Mouse (Mus musculus): Measurements from ENCODE around the gene Vwa8. TPM values are rescaled to one million over a fixed set of nuclear protein-coding genes. Genes with fewer than 3 reads are reported as not detected.

Vwa8 gene
- polyA plus RNA-seq, 1 experiment from 2014 or later = 6.7 TPM

GRCm38 (mm10) chr14:79212380-79212991 lies 363.6 kb downstream of the Vwa8 start:
- Histone ChIP-seq H3K9ac (no peak overlapping the region), H3K4me2 (no peak overlapping the region), H3K4me1 (no peaks in the 10 kb centered on the region), H3K9me3 (no peaks in the 10 kb centered on the region), H3K27me3 (replicated peaks) (no peaks in the 10 kb centered on the region), H3K27ac (no peak overlapping the region), H3K36me3 (replicated peaks) (no peaks in the 10 kb centered on the region), H3K4me3 (no peak overlapping the region)
- ATAC-seq (replicated peaks) = no peak
- 85% methylated on average over 11 of the region's 11 CpGs for WGBS

- 93% methylated on average over 6 of the region's 6 CpGs for WGBS
- ATAC-seq (replicated peaks) = no peak
- Histone ChIP-seq H3K9ac (no peak overlapping the region), H3K4me2 (no peak overlapping the region), H3K4me3 (no peak overlapping the region), H3K27me3 (replicated peaks) (no peaks in the 10 kb centered on the region), H3K36me3 (replicated peaks) (no peaks in the 10 kb centered on the region), H3K9me3 (no peaks in the 10 kb centered on the region), H3K27ac (no peak overlapping the region), H3K4me1 (no peaks in the 10 kb centered on the region)
These were observed 365.3 kb downstream of the Vwa8 start for GRCm38 (mm10) chr14:79214129-79214528.

GRCm38 (mm10) chr14:79214660-79215249 lies 365.9 kb downstream of the Vwa8 start:
- H3K36me3 ChIP-seq (replicated peaks) = no peaks in the 10 kb centered on the region
- no peak for ATAC-seq (replicated peaks)
- H3K4me3 ChIP-seq = no peak overlapping the region
- no peak overlapping the region for H3K9ac ChIP-seq
- H3K4me2 ChIP-seq = no peak overlapping the region
- H3K9me3 ChIP-seq = no peaks in the 10 kb centered on the region
- WGBS = 81% methylated on average over 8 of the region's 8 CpGs
- no peaks in the 10 kb centered on the region for H3K27me3 ChIP-seq (replicated peaks)
- no peaks in the 10 kb centered on the region for H3K4me1 ChIP-seq
- H3K27ac ChIP-seq = no peak overlapping the region

- H3K36me3 ChIP-seq (replicated peaks) = no peaks in the 10 kb centered on the region
- no peak overlapping the region for H3K4me2 ChIP-seq
- ATAC-seq (replicated peaks) = no peak
These were observed 367.5 kb downstream of the Vwa8 start for GRCm38 (mm10) chr14:79216366-79216765.

GRCm38 (mm10) chr14:79223431-79224036 lies 374.7 kb downstream of the Vwa8 start:
- H3K4me2 ChIP-seq = no peak overlapping the region
- no peak overlapping the region for H3K27ac ChIP-seq
- H3K4me1 ChIP-seq = no peaks in the 10 kb centered on the region
- H3K4me3 ChIP-seq = no peak overlapping the region
- H3K27me3 ChIP-seq (replicated peaks) = no peaks in the 10 kb centered on the region
- H3K9me3 ChIP-seq = no peaks in the 10 kb centered on the region
- 71% methylated on average over 12 of the region's 12 CpGs for WGBS
- H3K9ac ChIP-seq = no peak overlapping the region
- H3K36me3 ChIP-seq (replicated peaks) = no peaks in the 10 kb centered on the region
- no peak for ATAC-seq (replicated peaks)

More at GRCm38 (mm10) chr14:79216366-79216765, 367.5 kb downstream of the Vwa8 start:
- Histone ChIP-seq H3K27ac (no peak overlapping the region), H3K27me3 (replicated peaks) (no peaks in the 10 kb centered on the region), H3K4me1 (no peaks in the 10 kb centered on the region), H3K4me3 (no peak overlapping the region), H3K9me3 (no peaks in the 10 kb centered on the region), H3K9ac (no peak overlapping the region)
- WGBS = 82% methylated on average over 2 of the region's 2 CpGs

- no peak for ATAC-seq (replicated peaks)
- H3K27me3 ChIP-seq (replicated peaks) = no peaks in the 10 kb centered on the region
- no peaks in the 10 kb centered on the region for H3K9me3 ChIP-seq
- H3K4me1 ChIP-seq = no peaks in the 10 kb centered on the region
- no peaks in the 10 kb centered on the region for H3K36me3 ChIP-seq (replicated peaks)
- no peak overlapping the region for H3K4me3 ChIP-seq
- no peak overlapping the region for H3K27ac ChIP-seq
- WGBS = 82% methylated on average over 8 of the region's 8 CpGs
- no peak overlapping the region for H3K9ac ChIP-seq
- H3K4me2 ChIP-seq = no peak overlapping the region
These were observed 376.6 kb downstream of the Vwa8 start for GRCm38 (mm10) chr14:79225458-79225857.

GRCm38 (mm10) chr14:79226056-79226455 lies 377.2 kb downstream of the Vwa8 start:
- WGBS = 89% methylated on average over 9 of the region's 9 CpGs
- no peak overlapping the region for H3K27ac ChIP-seq
- H3K36me3 ChIP-seq (replicated peaks) = no peaks in the 10 kb centered on the region
- H3K9ac ChIP-seq = no peak overlapping the region
- H3K4me2 ChIP-seq = no peak overlapping the region
- no peak for ATAC-seq (replicated peaks)
- no peaks in the 10 kb centered on the region for H3K9me3 ChIP-seq
- H3K4me1 ChIP-seq = no peaks in the 10 kb centered on the region
- H3K27me3 ChIP-seq (replicated peaks) = no peaks in the 10 kb centered on the region
- no peak overlapping the region for H3K4me3 ChIP-seq

GRCm38 (mm10) chr14:79226741-79227140 lies 377.9 kb downstream of the Vwa8 start:
- no peak overlapping the region for H3K4me3 ChIP-seq
- ATAC-seq (replicated peaks) = no peak
- no peaks in the 10 kb centered on the region for H3K9me3 ChIP-seq
- no peaks in the 10 kb centered on the region for H3K4me1 ChIP-seq
- no peak overlapping the region for H3K9ac ChIP-seq
- H3K27me3 ChIP-seq (replicated peaks) = no peaks in the 10 kb centered on the region
- 87% methylated on average over 6 of the region's 6 CpGs for WGBS
- no peaks in the 10 kb centered on the region for H3K36me3 ChIP-seq (replicated peaks)
- no peak overlapping the region for H3K4me2 ChIP-seq
- H3K27ac ChIP-seq = no peak overlapping the region

GRCm38 (mm10) chr14:79227955-79228354 lies 379.1 kb downstream of the Vwa8 start:
- 80% methylated on average over 4 of the region's 4 CpGs for WGBS
- H3K4me3 ChIP-seq = no peak overlapping the region
- no peak for ATAC-seq (replicated peaks)
- H3K9ac ChIP-seq = no peak overlapping the region
- H3K27me3 ChIP-seq (replicated peaks) = no peaks in the 10 kb centered on the region
- no peaks in the 10 kb centered on the region for H3K36me3 ChIP-seq (replicated peaks)
- no peaks in the 10 kb centered on the region for H3K9me3 ChIP-seq
- no peak overlapping the region for H3K4me2 ChIP-seq
- no peaks in the 10 kb centered on the region for H3K4me1 ChIP-seq
- no peak overlapping the region for H3K27ac ChIP-seq

- no peaks in the 10 kb centered on the region for H3K4me1 ChIP-seq
- no peaks in the 10 kb centered on the region for H3K27me3 ChIP-seq (replicated peaks)
- H3K27ac ChIP-seq = no peak overlapping the region
- no peak overlapping the region for H3K9ac ChIP-seq
- no peak overlapping the region for H3K4me2 ChIP-seq
- no peaks in the 10 kb centered on the region for H3K9me3 ChIP-seq
- no peak for ATAC-seq (replicated peaks)
- no peaks in the 10 kb centered on the region for H3K36me3 ChIP-seq (replicated peaks)
- no peak overlapping the region for H3K4me3 ChIP-seq
- 89% methylated on average over 4 of the region's 4 CpGs for WGBS
These were observed 382.8 kb downstream of the Vwa8 start for GRCm38 (mm10) chr14:79231677-79232076.

- Histone ChIP-seq H3K9ac (no peak overlapping the region), H3K36me3 (replicated peaks) (no peaks in the 10 kb centered on the region), H3K4me1 (no peaks in the 10 kb centered on the region), H3K9me3 (no peaks in the 10 kb centered on the region), H3K27me3 (replicated peaks) (no peaks in the 10 kb centered on the region), H3K4me2 (no peak overlapping the region), H3K4me3 (no peak overlapping the region), H3K27ac (no peak overlapping the region)
- no peak for ATAC-seq (replicated peaks)
- WGBS = 88% methylated on average over 5 of the region's 5 CpGs
These were observed 384.8 kb downstream of the Vwa8 start for GRCm38 (mm10) chr14:79233697-79234096.

- Histone ChIP-seq H3K36me3 (replicated peaks) (no peaks in the 10 kb centered on the region), H3K4me3 (no peak overlapping the region), H3K9me3 (no peaks in the 10 kb centered on the region), H3K9ac (no peak overlapping the region), H3K4me2 (no peak overlapping the region), H3K27ac (no peak overlapping the region), H3K4me1 (no peaks in the 10 kb centered on the region), H3K27me3 (replicated peaks) (no peaks in the 10 kb centered on the region)
- 92% methylated on average over 2 of the region's 2 CpGs for WGBS
- no peak for ATAC-seq (replicated peaks)
These were observed 385.7 kb downstream of the Vwa8 start for GRCm38 (mm10) chr14:79234513-79234912.

GRCm38 (mm10) chr14:79235157-79235556 lies 386.3 kb downstream of the Vwa8 start:
- WGBS = 62% methylated on average over 5 of the region's 5 CpGs
- H3K9ac ChIP-seq = no peak overlapping the region
- no peaks in the 10 kb centered on the region for H3K36me3 ChIP-seq (replicated peaks)
- no peak overlapping the region for H3K4me2 ChIP-seq
- no peaks in the 10 kb centered on the region for H3K4me1 ChIP-seq
- H3K9me3 ChIP-seq = no peaks in the 10 kb centered on the region
- H3K27me3 ChIP-seq (replicated peaks) = no peaks in the 10 kb centered on the region
- no peak overlapping the region for H3K4me3 ChIP-seq
- no peak overlapping the region for H3K27ac ChIP-seq
- ATAC-seq (replicated peaks) = no peak
